Mouse (Mus musculus): ENCODE results near the gene Zfp987.
"Not testable (repeated sequence)": the region's sequence is repeated elsewhere in the genome, so short reads cannot be mapped to it uniquely, and the experiment has no call there.

DNA sequence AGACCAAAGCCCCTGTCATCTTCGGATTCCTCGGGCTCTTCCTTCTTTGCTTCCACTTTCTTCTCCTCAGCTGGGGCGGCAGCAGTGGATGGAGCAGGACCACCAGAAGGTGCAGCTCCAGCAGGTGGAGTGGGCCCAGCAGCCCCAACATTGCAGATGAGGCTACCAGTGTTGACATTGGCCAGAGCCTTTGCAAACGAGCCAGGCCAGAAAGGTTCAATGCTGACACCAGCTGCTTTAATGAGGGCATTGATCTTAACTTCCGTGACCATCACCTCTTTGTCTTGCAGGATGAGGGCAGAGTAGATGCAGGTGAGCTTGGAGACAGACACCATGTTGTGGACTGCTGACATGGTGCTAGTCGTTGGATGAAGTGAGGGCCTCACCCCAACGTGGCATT lies 23.8 kb upstream of the Zfp987 start:
- TF ChIP-seq CTCF, POLR2A (IDR thresholded peaks at IDR 0.05; ENCODE audit: extremely low read depth, insufficient read depth, low read length): not testable (repeated sequence)

All from cortical plate, adult 2 months (tissue).